Mouse (Mus musculus): ENCODE data around the gene Pfkp. TPM values are rescaled to one million over a fixed set of nuclear protein-coding genes. Genes with fewer than 3 reads are reported as not detected.

Pfkp gene
- polyA plus RNA-seq, 1 experiment from 2014 or later, result 348 TPM

- DNase-seq (ENCODE audit: low spot score), result no peak
- H3K4me1 ChIP-seq (replicated peaks; ENCODE audit: control insufficient read depth, insufficient read depth, low read length), result no peaks in the 10 kb centered on the region
- peaks cover 10% of the 10 kb centered on the region for H3K36me3 ChIP-seq (replicated peaks; ENCODE audit: control insufficient read depth, insufficient read depth)
- no peak overlapping the region for H3K9ac ChIP-seq
- 79% methylated on average over 3 of the region's 3 CpGs for WGBS
- H3K4me3 ChIP-seq (replicated peaks; ENCODE audit: low read length), result no peak overlapping the region
- ATAC-seq (ENCODE audit: low FRiP score), result no peak
- H3K4me2 ChIP-seq (replicated peaks), result no peak overlapping the region
- H3K27ac ChIP-seq, result no peak overlapping the region
- H3K9me3 ChIP-seq (ENCODE audit: control insufficient read depth, low read length), result no peaks in the 10 kb centered on the region
- H3K27me3 ChIP-seq (ENCODE audit: control insufficient read depth, insufficient read depth, low read length), result no peaks in the 10 kb centered on the region
Measured at GRCm38 (mm10) chr13:6625942-6626341, 22.6 kb downstream of the Pfkp start.

GRCm38 (mm10) chr13:6624604-6625003 is 24.0 kb downstream of the Pfkp start:
- DNase-seq (ENCODE audit: low spot score), result no peak
- Histone ChIP-seq H3K4me3 (replicated peaks; ENCODE audit: low read length) (no peak overlapping the region), H3K27ac (no peak overlapping the region), H3K36me3 (replicated peaks; ENCODE audit: control insufficient read depth, insufficient read depth) (peaks cover 16% of the 10 kb centered on the region), H3K4me2 (replicated peaks) (no peak overlapping the region), H3K9ac (no peak overlapping the region), H3K9me3 (ENCODE audit: control insufficient read depth, low read length) (no peaks in the 10 kb centered on the region), H3K27me3 (ENCODE audit: control insufficient read depth, insufficient read depth, low read length) (no peaks in the 10 kb centered on the region), H3K4me1 (replicated peaks; ENCODE audit: control insufficient read depth, insufficient read depth, low read length) (no peaks in the 10 kb centered on the region)
- WGBS, result 89% methylated on average over 2 of the region's 2 CpGs
- no peak for ATAC-seq (ENCODE audit: low FRiP score)

- Histone ChIP-seq H3K9me3 (ENCODE audit: control insufficient read depth, low read length) (no peaks in the 10 kb centered on the region), H3K36me3 (replicated peaks; ENCODE audit: control insufficient read depth, insufficient read depth) (peaks cover 20% of the 10 kb centered on the region), H3K27me3 (ENCODE audit: control insufficient read depth, insufficient read depth, low read length) (no peaks in the 10 kb centered on the region), H3K4me2 (replicated peaks) (no peak overlapping the region), H3K9ac (no peak overlapping the region), H3K27ac (no peak overlapping the region), H3K4me3 (replicated peaks; ENCODE audit: low read length) (no peak overlapping the region), H3K4me1 (replicated peaks; ENCODE audit: control insufficient read depth, insufficient read depth, low read length) (no peaks in the 10 kb centered on the region)
- WGBS, result 81% methylated on average over 4 of the region's 4 CpGs
- DNase-seq (ENCODE audit: low spot score) (no peak), ATAC-seq (ENCODE audit: low FRiP score) (no peak)
Measured at GRCm38 (mm10) chr13:6624121-6624520, 24.5 kb downstream of the Pfkp start.

GRCm38 (mm10) chr13:6621831-6622230 is 26.7 kb downstream of the Pfkp start:
- ATAC-seq (ENCODE audit: low FRiP score), result no peak
- H3K27me3 ChIP-seq (ENCODE audit: control insufficient read depth, insufficient read depth, low read length), result no peaks in the 10 kb centered on the region
- peaks cover 41% of the 10 kb centered on the region for H3K36me3 ChIP-seq (replicated peaks; ENCODE audit: control insufficient read depth, insufficient read depth)
- no peaks in the 10 kb centered on the region for H3K9me3 ChIP-seq (ENCODE audit: control insufficient read depth, low read length)
- 97% methylated on average over 20 of the region's 20 CpGs for WGBS
- DNase-seq (ENCODE audit: low spot score), result no peak
- no peak overlapping the region for H3K27ac ChIP-seq
- no peaks in the 10 kb centered on the region for H3K4me1 ChIP-seq (replicated peaks; ENCODE audit: control insufficient read depth, insufficient read depth, low read length)
- H3K4me2 ChIP-seq (replicated peaks), result no peak overlapping the region
- no peak overlapping the region for H3K4me3 ChIP-seq (replicated peaks; ENCODE audit: low read length)
- no peak overlapping the region for H3K9ac ChIP-seq

GRCm38 (mm10) chr13:6620250-6620649 is 28.3 kb downstream of the Pfkp start:
- Histone ChIP-seq H3K9ac (no peak overlapping the region), H3K4me1 (replicated peaks; ENCODE audit: control insufficient read depth, insufficient read depth, low read length) (no peaks in the 10 kb centered on the region), H3K27ac (no peak overlapping the region), H3K36me3 (replicated peaks; ENCODE audit: control insufficient read depth, insufficient read depth) (peaks cover 54% of the 10 kb centered on the region), H3K9me3 (ENCODE audit: control insufficient read depth, low read length) (no peaks in the 10 kb centered on the region), H3K27me3 (ENCODE audit: control insufficient read depth, insufficient read depth, low read length) (no peaks in the 10 kb centered on the region), H3K4me2 (replicated peaks) (no peak overlapping the region), H3K4me3 (replicated peaks; ENCODE audit: low read length) (no peak overlapping the region)
- ATAC-seq (ENCODE audit: low FRiP score) (no peak), DNase-seq (ENCODE audit: low spot score) (no peak)
- 85% methylated on average over 3 of the region's 3 CpGs for WGBS

- DNase-seq (ENCODE audit: low spot score) (no peak), ATAC-seq (ENCODE audit: low FRiP score) (no peak)
- no peaks in the 10 kb centered on the region for H3K4me1 ChIP-seq (replicated peaks; ENCODE audit: control insufficient read depth, insufficient read depth, low read length)
- no peaks in the 10 kb centered on the region for H3K27me3 ChIP-seq (ENCODE audit: control insufficient read depth, insufficient read depth, low read length)
- no peak overlapping the region for H3K27ac ChIP-seq
- H3K4me2 ChIP-seq (replicated peaks), result no peak overlapping the region
- 89% methylated on average over 3 of the region's 3 CpGs for WGBS
- no peak overlapping the region for H3K4me3 ChIP-seq (replicated peaks; ENCODE audit: low read length)
- no peak overlapping the region for H3K9ac ChIP-seq
- no peaks in the 10 kb centered on the region for H3K9me3 ChIP-seq (ENCODE audit: control insufficient read depth, low read length)
- H3K36me3 ChIP-seq (replicated peaks; ENCODE audit: control insufficient read depth, insufficient read depth), result peaks cover 65% of the 10 kb centered on the region
Measured at GRCm38 (mm10) chr13:6618711-6619110, 29.9 kb downstream of the Pfkp start.

- ATAC-seq (ENCODE audit: low FRiP score), result no peak
- H3K4me2 ChIP-seq (replicated peaks), result no peak overlapping the region
Measured at GRCm38 (mm10) chr13:6613690-6614445, 34.7 kb downstream of the Pfkp start.

GRCm38 (mm10) chr13:6602786-6603409 is 45.7 kb downstream of the Pfkp start:
- Histone ChIP-seq H3K4me2 (replicated peaks) (no peak overlapping the region), H3K27ac (no peak overlapping the region), H3K4me1 (replicated peaks; ENCODE audit: control insufficient read depth, insufficient read depth, low read length) (no peaks in the 10 kb centered on the region), H3K9me3 (ENCODE audit: control insufficient read depth, low read length) (no peaks in the 10 kb centered on the region), H3K9ac (no peak overlapping the region), H3K27me3 (ENCODE audit: control insufficient read depth, insufficient read depth, low read length) (no peaks in the 10 kb centered on the region), H3K36me3 (replicated peaks; ENCODE audit: control insufficient read depth, insufficient read depth) (peaks cover 36% of the 10 kb centered on the region), H3K4me3 (replicated peaks; ENCODE audit: low read length) (no peak overlapping the region)
- DNase-seq (ENCODE audit: low spot score) (no peak), ATAC-seq (ENCODE audit: low FRiP score) (no peak)
- WGBS, result 90% methylated on average over 10 of the region's 10 CpGs

More at GRCm38 (mm10) chr13:6613690-6614445, 34.7 kb downstream of the Pfkp start:
- WGBS, result 95% methylated on average over 5 of the region's 5 CpGs
- peaks cover 49% of the 10 kb centered on the region for H3K36me3 ChIP-seq (replicated peaks; ENCODE audit: control insufficient read depth, insufficient read depth)
- no peak overlapping the region for H3K27ac ChIP-seq
- no peak for DNase-seq (ENCODE audit: low spot score)
- H3K9ac ChIP-seq, result no peak overlapping the region
- no peaks in the 10 kb centered on the region for H3K27me3 ChIP-seq (ENCODE audit: control insufficient read depth, insufficient read depth, low read length)
- H3K9me3 ChIP-seq (ENCODE audit: control insufficient read depth, low read length), result no peaks in the 10 kb centered on the region
- H3K4me1 ChIP-seq (replicated peaks; ENCODE audit: control insufficient read depth, insufficient read depth, low read length), result no peaks in the 10 kb centered on the region
- no peak overlapping the region for H3K4me3 ChIP-seq (replicated peaks; ENCODE audit: low read length)

GRCm38 (mm10) chr13:6601676-6602075 is 46.9 kb downstream of the Pfkp start:
- Histone ChIP-seq H3K36me3 (replicated peaks; ENCODE audit: control insufficient read depth, insufficient read depth) (peaks cover 45% of the 10 kb centered on the region), H3K27me3 (ENCODE audit: control insufficient read depth, insufficient read depth, low read length) (no peaks in the 10 kb centered on the region), H3K4me1 (replicated peaks; ENCODE audit: control insufficient read depth, insufficient read depth, low read length) (no peaks in the 10 kb centered on the region), H3K4me3 (replicated peaks; ENCODE audit: low read length) (no peak overlapping the region), H3K9me3 (ENCODE audit: control insufficient read depth, low read length) (no peaks in the 10 kb centered on the region), H3K27ac (no peak overlapping the region), H3K4me2 (replicated peaks) (no peak overlapping the region), H3K9ac (no peak overlapping the region)
- WGBS, result 96% methylated on average over 2 of the region's 2 CpGs
- no peak for DNase-seq (ENCODE audit: low spot score)
- ATAC-seq (ENCODE audit: low FRiP score), result no peak
